Mouse (Mus musculus) heart, postnatal 10 days (tissue): ENCODE results near the gene Klf2. TPM values are rescaled to one million over a fixed set of nuclear protein-coding genes. Genes with fewer than 3 reads are reported as not detected.

Experiments
- DNase-seq, 2 experiments: peaks; one replicate each; pipeline ENCODE4 v3.0.0; 2021
- intact Hi-C: fragments of 180-260 bp; cut with DNase I; formaldehyde crosslinking; loops from one replicate; pipeline ENCODE4 v1.15.1; 2025
- total RNA-seq, 2 experiments: library from RNA; stranded (reverse); gene quantifications; 2 replicates each; pipeline ENCODE4 v1.2.3; 2021

Gene Klf2
- total RNA-seq, 2 experiments from 2014 or later = 69.7 to 82.8 TPM

DNA sequence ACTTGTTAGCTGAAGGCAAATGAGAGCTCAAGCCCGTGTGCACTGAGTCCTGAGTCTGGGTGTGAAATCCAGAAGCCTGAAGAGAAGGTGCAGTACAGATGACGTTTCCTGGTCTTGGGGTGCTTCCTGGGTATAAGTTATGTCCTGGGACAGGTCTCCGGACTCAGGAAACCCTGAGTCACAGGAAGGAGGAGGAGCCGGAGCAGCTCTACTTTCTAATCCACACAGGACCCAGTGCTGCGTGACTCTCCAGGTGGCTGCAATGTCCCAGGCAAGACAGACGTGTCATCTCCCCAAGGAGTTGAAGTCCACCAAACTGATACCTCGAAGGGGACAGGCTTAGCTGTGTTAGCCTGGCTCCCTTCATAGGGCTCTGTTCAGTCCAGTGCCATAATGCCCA lies 44.6 kb downstream of the Klf2 start:
- DNase-seq = no peak
- intact Hi-C loops = no loop called here

- intact Hi-C loops = loop anchor here (2.0 kb wide), 2 partner anchors 38 to 188 kb away; no protein-coding TSS in a partner anchor
These were observed 46.2 kb downstream of the Klf2 start for GRCm38 (mm10) chr8:72365016-72365415.

DNA sequence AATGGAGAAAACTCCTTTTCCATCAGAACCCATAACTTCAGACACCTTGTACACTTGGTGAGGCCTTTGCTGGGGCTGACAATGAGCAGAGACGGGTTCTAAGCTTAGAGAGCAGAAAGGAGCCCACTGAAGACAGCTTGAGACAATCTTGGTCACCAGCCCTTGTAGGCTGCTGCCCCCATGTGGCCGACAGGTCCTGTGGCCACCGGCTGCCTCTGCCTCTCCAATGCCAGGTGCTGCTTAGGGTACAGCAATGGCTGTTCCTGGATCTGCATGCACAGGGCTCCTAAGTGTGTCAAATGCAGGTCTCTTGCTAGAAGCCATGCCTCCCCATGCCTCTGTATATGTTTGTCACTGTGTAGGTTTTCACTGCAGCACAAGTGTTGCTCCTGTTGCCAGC lies 47.0 kb downstream of the Klf2 start:
- peak; percentile 85 to 90 for DNase-seq
- intact Hi-C loops = loop anchor here (1.0 to 2.0 kb wide), 3 partner anchors 39 to 189 kb away; no protein-coding TSS in a partner anchor

More at GRCm38 (mm10) chr8:72365016-72365415, 46.2 kb downstream of the Klf2 start:
- DNase-seq = no peak

GRCm38 (mm10) chr8:72366435-72366834 lies 47.6 kb downstream of the Klf2 start:
- DNase-seq = no peak
- intact Hi-C loops = loop anchor here (1.0 kb wide), 1 partner anchor 104 kb away; no protein-coding TSS in a partner anchor

Other genes with a start within 250 kb of the Klf2 start
- not detected for gene Olfr373, start 235.9 kb upstream of the Klf2 start, total RNA-seq
- not detected for gene Olfr374, start 212.0 kb upstream of the Klf2 start, total RNA-seq
- 100 to 1,000 TPM; 229 to 241 TPM for gene Tpm4, start 184.1 kb upstream of the Klf2 start, total RNA-seq
- gene Rab8a, start 157.8 kb upstream of the Klf2 start, total RNA-seq = 10 to 100 TPM; 38.3 to 42.8 TPM
- not detected for gene Hsh2d, start 129.4 kb upstream of the Klf2 start, total RNA-seq
- not detected for gene Cib3, start 106.2 kb upstream of the Klf2 start, total RNA-seq
- not detected for gene Gm11034, start 105.4 kb upstream of the Klf2 start, total RNA-seq
- 10 to 100 TPM; 24.9 to 27.5 TPM for gene Fam32a, start 99.3 kb upstream of the Klf2 start, total RNA-seq
- gene Ap1m1, start 79.0 kb upstream of the Klf2 start, total RNA-seq = 10 to 100 TPM; 62.3 to 66.6 TPM
- 10 to 100 TPM; 15.9 to 19.4 TPM for gene Gm10282, start 13.8 kb upstream of the Klf2 start, total RNA-seq
- gene Eps15l1, start 102.4 kb downstream of the Klf2 start, total RNA-seq = 10 to 100 TPM; 49.9 to 52.4 TPM
- gene Calr3, start 124.8 kb downstream of the Klf2 start, total RNA-seq = 1 to 10 TPM; 4.3 to 4.7 TPM
- gene 1700030K09Rik, start 124.8 kb downstream of the Klf2 start, total RNA-seq = 1 to 10 TPM; 4.6 to 5.4 TPM
- 10 to 100 TPM; 45.9 to 55.4 TPM for gene Cherp, start 156.2 kb downstream of the Klf2 start, total RNA-seq
- gene Slc35e1, start 173.6 kb downstream of the Klf2 start, total RNA-seq = 10 to 100 TPM; 32.8 to 34.8 TPM
- 1 to 10 TPM; 9.3 to 9.9 TPM for gene Med26, start 229.2 kb downstream of the Klf2 start, total RNA-seq